Mouse (Mus musculus) midbrain, embryonic 16.5 days (tissue): ENCODE results near the gene Zfand3. TPM values are rescaled to one million over a fixed set of nuclear protein-coding genes. Genes with fewer than 3 reads are reported as not detected.

Experiments used
- ATAC-seq: fragments of 200-750 bp; cut with Nextera tagmentation; 2 replicates; pipeline ENCODE4 v1.8.0; 2017; ENCODE audit warnings: moderate TSS enrichment
- H3K27ac ChIP-seq: fragments of 300-500 bp; sonication (generic); 2 replicates; pipeline ENCODE4 v1.5.1; 2014; ENCODE audit warnings: mild to moderate bottlenecking, low read length, mixed read lengths
- H3K27me3 ChIP-seq: fragments of 300-500 bp; sonication (generic); 2 replicates; pipeline ENCODE4 v1.6.1; 2014; ENCODE audit warnings: low read depth, low read length, mixed read lengths; ENCODE audit not compliant: control insufficient read depth, insufficient read depth
- H3K36me3 ChIP-seq: fragments of 300-500 bp; sonication (generic); 2 replicates; pipeline ENCODE4 v1.6.1; 2014; ENCODE audit warnings: mild to moderate bottlenecking, low read length, moderate library complexity, mixed read lengths; ENCODE audit not compliant: control insufficient read depth, insufficient read depth
- H3K4me1 ChIP-seq: fragments of 300-500 bp; sonication (generic); 2 replicates; pipeline ENCODE4 v1.6.1; 2014; ENCODE audit warnings: mild to moderate bottlenecking, low read length, mixed read lengths; ENCODE audit not compliant: control insufficient read depth, insufficient read depth
- H3K4me2 ChIP-seq: fragments of 300-500 bp; sonication (generic); 2 replicates; pipeline ENCODE4 v1.6.1; 2014; ENCODE audit warnings: mild to moderate bottlenecking, low read length, mixed read lengths
- H3K4me3 ChIP-seq: fragments of 300-500 bp; sonication (generic); 2 replicates; pipeline ENCODE4 v1.5.1; 2014; ENCODE audit warnings: low read depth, mild to moderate bottlenecking, low read length, moderate library complexity, mixed read lengths
- H3K9ac ChIP-seq: fragments of 300-500 bp; sonication (generic); 2 replicates; pipeline ENCODE4 v1.6.1; 2014; ENCODE audit warnings: low read depth, low read length, mixed read lengths
- H3K9me3 ChIP-seq: fragments of 300-500 bp; sonication (generic); replicated peaks from 2 replicates; pipeline ENCODE4 v1.6.1; 2014; ENCODE audit warnings: mild to moderate bottlenecking, low read length, mixed read lengths; ENCODE audit not compliant: control insufficient read depth, poor library complexity, severe bottlenecking
- WGBS: fragments of 180-500 bp; shearing (Covaris S2); extraction: QIAGEN DNeasy Blood & Tissue Kit; methylation state at CpG from one replicate; pipeline ENCODE4 v1.1.7; 2014; 5-methylcytosine and 5-hydroxymethylcytosine counted together
- polyA plus RNA-seq: library from polyadenylated mRNA; unstranded; fragments of >200 nt; fragmentation: Nextera tagmentation; extraction: Ambion mirVana; gene quantifications from 2 replicates; pipeline ENCODE4 v1.2.1, GENCODE M21; 2015

Zfand3 gene
- 48.7 and 51.5 TPM in 2 replicates for polyA plus RNA-seq

- H3K9ac ChIP-seq: peak within 1 kb of the TSS; percentile 98
- H3K4me3 ChIP-seq: peak within 1 kb of the TSS; percentile 95
- no peaks in the 10 kb centered on the region for H3K36me3 ChIP-seq
- peak within 1 kb of the TSS; percentile 83 for H3K4me2 ChIP-seq
- H3K9me3 ChIP-seq: no peaks in the 10 kb centered on the region
- H3K27ac ChIP-seq: peak within 1 kb of the TSS; percentile 98
- H3K4me1 ChIP-seq: peaks cover 36% of the 10 kb centered on the region
- no peaks in the 10 kb centered on the region for H3K27me3 ChIP-seq
- peak; percentile 90 for ATAC-seq
- WGBS: under 1% methylated on average over 67 of the region's 93 CpGs
Measured at GRCm38 (mm10) chr17:30004203-30005102, at the start of gene Zfand3. Zfand3 (plus strand) TSS chr17:30004733.

- WGBS: 62% methylated on average over 8 of the region's 8 CpGs
- ATAC-seq: no peak
Measured at GRCm38 (mm10) chr17:29955880-29956279, 48.7 kb upstream of the Zfand3 start.

GRCm38 (mm10) chr17:29963730-29964259 lies 40.7 kb upstream of the Zfand3 start:
- Histone ChIP-seq H3K4me3 (no peak overlapping the region), H3K9me3 (no peaks in the 10 kb centered on the region; the same call in 1 of the 2 replicates), H3K4me1 (peaks cover 23% of the 10 kb centered on the region), H3K4me2 (peak overlapping the region; percentile 34), H3K27me3 (peaks cover 3% of the 10 kb centered on the region; the same call in 1 of the 2 replicates), H3K27ac (no peak overlapping the region), H3K36me3 (no peaks in the 10 kb centered on the region), H3K9ac (peak overlapping the region; percentile 16; the same call in 1 of the 2 replicates)
- WGBS: 6% methylated on average over 10 of the region's 11 CpGs
- ATAC-seq: no peak

More at GRCm38 (mm10) chr17:29955880-29956279, 48.7 kb upstream of the Zfand3 start:
- H3K4me1 ChIP-seq: no peaks in the 10 kb centered on the region
- H3K4me3 ChIP-seq: no peak overlapping the region
- no peak overlapping the region for H3K27ac ChIP-seq
- no peak overlapping the region for H3K9ac ChIP-seq
- no peaks in the 10 kb centered on the region; the same call in 1 of the 2 replicates for H3K9me3 ChIP-seq
- H3K27me3 ChIP-seq: no peaks in the 10 kb centered on the region
- H3K36me3 ChIP-seq: no peaks in the 10 kb centered on the region
- H3K4me2 ChIP-seq: no peak overlapping the region

- no peak overlapping the region for H3K4me2 ChIP-seq
- no peak overlapping the region for H3K4me3 ChIP-seq
- ATAC-seq: 0 out of 2 replicates have a peak, but pooled peaks have one; percentile 26
- no peaks in the 10 kb centered on the region for H3K9me3 ChIP-seq
- H3K4me1 ChIP-seq: peaks cover 23% of the 10 kb centered on the region
- no peak overlapping the region for H3K9ac ChIP-seq
- H3K36me3 ChIP-seq: no peaks in the 10 kb centered on the region
- peaks cover 3% of the 10 kb centered on the region; the same call in 1 of the 2 replicates for H3K27me3 ChIP-seq
- 7% methylated on average over 5 of the region's 5 CpGs for WGBS
- H3K27ac ChIP-seq: no peak overlapping the region
Measured at GRCm38 (mm10) chr17:29965506-29965905, 39.0 kb upstream of the Zfand3 start.

GRCm38 (mm10) chr17:29970037-29970555 lies 34.4 kb upstream of the Zfand3 start, which contains the start of gene Mdga1:
Mdga1 (minus strand) TSS chr17:29970087.
- H3K36me3 ChIP-seq: no peaks in the 10 kb centered on the region
- H3K4me3 ChIP-seq: no peak within 1 kb of the TSS
- 62% methylated on average over 7 of the region's 7 CpGs for WGBS
- H3K27ac ChIP-seq: no peak within 1 kb of the TSS
- no peak within 1 kb of the TSS for H3K9ac ChIP-seq
- peaks cover 7% of the 10 kb centered on the region for H3K4me1 ChIP-seq
- no peaks in the 10 kb centered on the region for H3K9me3 ChIP-seq
- H3K4me2 ChIP-seq: no peak within 1 kb of the TSS
- H3K27me3 ChIP-seq: no peaks in the 10 kb centered on the region
- ATAC-seq: no peak

- Histone ChIP-seq H3K4me1 (no peaks in the 10 kb centered on the region), H3K9me3 (no peaks in the 10 kb centered on the region), H3K4me3 (no peak overlapping the region), H3K36me3 (no peaks in the 10 kb centered on the region), H3K27ac (no peak overlapping the region), H3K9ac (no peak overlapping the region), H3K4me2 (no peak overlapping the region), H3K27me3 (no peaks in the 10 kb centered on the region)
- no peak for ATAC-seq
- 27% methylated on average over 15 of the region's 15 CpGs for WGBS
Measured at GRCm38 (mm10) chr17:29971761-29972432, 32.6 kb upstream of the Zfand3 start.

GRCm38 (mm10) chr17:29973226-29973625 lies 31.3 kb upstream of the Zfand3 start:
- no peak overlapping the region for H3K9ac ChIP-seq
- H3K27me3 ChIP-seq: no peaks in the 10 kb centered on the region
- no peak overlapping the region for H3K4me2 ChIP-seq
- no peaks in the 10 kb centered on the region for H3K36me3 ChIP-seq
- ATAC-seq: no peak
- H3K4me3 ChIP-seq: no peak overlapping the region
- H3K4me1 ChIP-seq: no peaks in the 10 kb centered on the region
- H3K27ac ChIP-seq: no peak overlapping the region
- WGBS: 98% methylated on average over 7 of the region's 7 CpGs
- no peaks in the 10 kb centered on the region for H3K9me3 ChIP-seq

GRCm38 (mm10) chr17:29975731-29976130 lies 28.8 kb upstream of the Zfand3 start:
- Histone ChIP-seq H3K27ac (no peak overlapping the region), H3K9me3 (no peaks in the 10 kb centered on the region), H3K9ac (no peak overlapping the region), H3K27me3 (no peaks in the 10 kb centered on the region), H3K4me3 (no peak overlapping the region), H3K4me2 (no peak overlapping the region), H3K36me3 (no peaks in the 10 kb centered on the region), H3K4me1 (no peaks in the 10 kb centered on the region)
- no peak for ATAC-seq
- 4% methylated on average over 8 of the region's 8 CpGs for WGBS
